Mouse (Mus musculus): Measurements from ENCODE around the gene Rab37. TPM values are rescaled to one million over a fixed set of nuclear protein-coding genes. Genes with fewer than 3 reads are reported as not detected.

The Rab37 gene
- polyA plus RNA-seq (2014; fragmentation: Illumina TruSeq; extraction: RNeasy Lipid Tissue Mini Kit (QIAGEN cat#74804); ENCODE audit: low read depth, low replicate concordance) = 2.7 TPM

DNA sequence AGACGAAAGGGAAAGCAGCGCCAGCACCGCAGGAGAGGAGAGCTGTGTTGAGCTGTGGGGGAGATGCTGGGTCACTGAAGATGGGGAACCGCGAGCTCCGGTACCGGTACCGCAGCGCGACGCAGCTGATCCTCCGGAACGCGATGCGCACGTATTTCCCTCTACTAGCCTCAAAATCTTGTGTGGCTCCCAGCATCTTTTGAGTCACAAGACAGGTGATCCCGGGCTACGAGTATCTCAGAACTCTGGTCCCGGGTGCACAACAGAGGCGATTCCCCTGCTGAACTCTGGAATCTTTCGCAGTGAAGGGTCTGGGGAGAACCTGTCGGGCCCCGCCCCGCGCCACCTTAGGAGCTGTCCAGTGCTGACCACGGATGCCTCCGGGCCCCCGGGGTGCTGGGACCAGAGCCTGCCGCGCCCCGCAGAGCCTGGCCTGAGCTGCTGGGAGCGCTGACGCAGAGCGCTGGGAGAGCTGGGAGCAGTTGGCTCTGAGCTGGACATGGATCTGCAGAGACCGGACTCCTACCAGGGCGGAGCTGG lies at the start of gene Rab37:
Gene Rab37, plus strand, starts transcription at position 70 of the 540 bp plus-strand sequence.

DNA sequence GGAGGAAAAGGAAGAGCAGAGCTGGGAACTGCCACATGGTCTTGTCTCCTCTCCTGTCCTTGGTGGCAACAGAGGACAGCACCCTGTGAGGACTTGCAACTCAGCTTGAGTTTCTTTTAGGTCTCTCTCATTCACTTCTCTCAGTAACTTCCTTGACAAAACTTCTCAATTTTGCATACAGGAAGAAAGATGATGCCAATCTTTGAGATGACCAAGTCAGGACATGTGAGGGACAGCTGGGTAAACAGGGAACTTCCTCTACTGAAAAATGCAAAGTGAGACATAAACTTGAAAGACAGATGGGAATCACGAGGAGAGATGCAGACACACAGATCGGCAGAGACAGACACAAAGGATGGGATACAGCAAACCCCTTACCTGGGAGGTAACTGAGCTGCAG lies 43.0 kb upstream of the Rab37 start, which contains the start of gene Cd300ld3:
Gene Cd300ld3, minus strand, starts transcription at position 151 of the 400 bp plus-strand sequence.

DNA sequence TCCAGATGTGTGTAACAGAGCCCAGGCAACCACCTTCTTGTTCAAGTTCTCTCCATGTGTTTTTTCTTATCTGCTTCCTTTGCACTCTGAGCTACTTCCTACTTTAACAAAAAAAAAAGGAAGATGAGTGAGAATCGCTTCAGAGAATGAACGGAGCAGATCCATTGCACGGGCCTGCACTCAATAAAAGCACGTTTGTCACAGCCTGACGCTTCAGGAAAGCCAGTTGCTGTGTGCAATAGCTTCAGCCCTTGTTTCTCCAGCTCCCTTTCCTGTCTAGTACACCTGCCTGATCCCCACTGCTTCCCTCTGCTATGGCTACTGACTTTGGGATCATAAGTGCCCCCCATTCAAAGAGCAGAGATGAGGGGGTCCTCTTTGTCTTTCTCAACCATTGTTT lies 29.2 kb upstream of the Rab37 start, which contains the start of gene Cd300e:
Gene Cd300e, minus strand, starts transcription at position 101 of the 400 bp plus-strand sequence.

DNA sequence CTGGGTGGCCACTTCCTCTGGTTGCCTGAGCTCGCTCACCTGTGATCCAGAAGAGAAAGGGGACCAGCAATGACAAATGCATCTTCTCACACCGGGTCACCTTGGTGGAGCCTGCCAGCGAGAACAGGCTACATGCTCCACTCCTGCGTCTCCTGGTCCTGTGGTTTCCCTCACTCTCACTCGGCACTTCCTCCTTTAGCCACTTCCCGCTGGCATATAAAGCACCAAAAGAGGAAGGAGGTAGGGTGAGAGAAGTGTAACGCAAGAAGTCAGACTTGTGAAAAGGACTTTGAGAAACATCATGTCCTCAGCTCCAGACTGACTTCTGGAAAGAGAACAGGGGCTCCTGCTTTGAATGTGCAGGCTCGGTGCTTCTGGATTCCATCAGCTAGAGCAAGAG lies 42.6 kb downstream of the Rab37 start, which contains the start of gene Cd300lf:
Gene Cd300lf, minus strand, starts transcription at position 193 of the 400 bp plus-strand sequence.

DNA sequence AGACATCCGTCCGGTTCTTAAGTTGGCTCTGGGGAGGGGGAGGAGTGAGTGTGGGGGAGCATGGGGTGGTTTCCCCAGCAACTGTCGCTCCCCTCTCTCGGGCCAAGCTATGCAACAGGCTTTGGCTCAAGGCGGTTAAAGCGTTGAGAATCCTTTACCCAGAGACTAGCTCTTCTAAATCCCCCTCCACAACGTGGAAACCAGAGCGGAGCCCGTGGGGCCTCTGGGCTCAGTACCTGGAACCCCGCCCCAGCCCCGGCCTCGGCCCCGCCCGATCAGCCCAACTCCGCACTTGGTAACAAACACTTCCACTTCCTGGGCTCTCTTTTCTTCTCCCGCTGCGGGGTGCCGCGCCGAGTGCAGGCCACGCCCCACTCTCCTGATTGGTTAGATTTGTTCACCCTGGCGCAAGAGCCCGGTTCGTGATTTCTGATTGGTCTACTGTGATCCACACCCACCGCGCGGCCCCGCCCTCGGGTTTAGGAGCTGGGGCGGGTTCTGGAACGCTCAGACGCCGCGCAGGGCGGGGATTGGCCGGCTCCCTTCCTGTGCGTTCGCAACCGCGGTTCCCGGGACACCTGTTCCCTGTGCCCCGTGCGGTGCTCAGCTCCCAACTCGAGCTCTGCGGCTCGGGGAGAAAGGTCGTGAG lies 71.7 kb downstream of the Rab37 start, which contains the start of gene Slc9a3r1:
Gene Slc9a3r1, plus strand, starts transcription at position 510 of the 649 bp plus-strand sequence.

DNA sequence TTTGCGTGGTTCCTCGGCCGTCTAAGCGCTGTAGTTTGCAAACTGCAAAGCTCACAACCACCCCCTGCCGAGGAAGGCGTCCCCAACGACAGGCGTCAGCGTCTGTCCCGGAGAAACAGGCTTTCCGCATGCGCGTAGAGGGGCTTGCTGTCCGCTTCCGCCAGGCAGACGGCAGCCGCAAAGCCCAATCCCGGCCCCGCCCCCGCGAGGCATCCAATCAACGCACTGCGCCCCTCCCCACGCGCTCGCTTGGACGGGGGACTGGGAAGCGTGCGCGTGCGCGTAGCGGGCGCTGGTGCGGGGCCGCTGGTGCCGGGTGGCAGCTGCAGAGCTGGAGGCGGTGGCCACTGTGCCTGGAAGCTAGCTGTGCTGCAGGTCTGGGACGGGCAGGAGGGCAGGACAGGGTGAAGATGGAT lies 96.0 kb downstream of the Rab37 start, which contains the start of gene Tmem104:
Gene Tmem104, plus strand, starts transcription at position 264 of the 416 bp plus-strand sequence.

DNA sequence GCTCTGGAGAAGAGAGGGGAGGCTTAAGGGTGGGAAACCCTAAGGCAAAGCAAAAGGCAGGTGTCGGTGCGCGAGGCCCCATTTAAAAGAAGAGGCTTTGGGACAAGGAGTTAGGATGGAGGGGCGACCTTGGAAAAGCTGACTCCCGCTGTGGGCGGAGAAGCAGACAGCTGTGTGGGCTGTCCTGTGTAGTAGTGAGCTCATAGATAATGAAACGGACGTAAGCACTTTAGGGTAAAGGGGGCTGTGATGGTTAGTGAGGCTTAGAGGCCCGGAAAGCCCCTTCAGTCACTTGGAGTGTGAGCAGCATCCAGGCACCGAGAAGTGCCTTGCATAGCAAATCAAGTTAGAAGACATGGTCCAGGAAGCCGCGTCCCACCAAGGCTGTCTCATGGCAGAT lies 96.5 kb downstream of the Rab37 start, which contains the start of gene Nat9:
Gene Nat9, minus strand, starts transcription at position 167 of the 400 bp plus-strand sequence.

Other genes with a start within 250 kb of the Rab37 start
- 0.22 TPM for gene Gprc5c, start 240.3 kb upstream of the Rab37 start, polyA plus RNA-seq (2014; fragmentation: Illumina TruSeq; extraction: RNeasy Lipid Tissue Mini Kit (QIAGEN cat#74804); ENCODE audit: low read depth, low replicate concordance)
- gene Cd300a, start 201.4 kb upstream of the Rab37 start, polyA plus RNA-seq (2014; fragmentation: Illumina TruSeq; extraction: RNeasy Lipid Tissue Mini Kit (QIAGEN cat#74804); ENCODE audit: low read depth, low replicate concordance) = 0.76 TPM
- 0.73 TPM for gene Cd300lb, start 157.0 kb upstream of the Rab37 start, polyA plus RNA-seq (2014; fragmentation: Illumina TruSeq; extraction: RNeasy Lipid Tissue Mini Kit (QIAGEN cat#74804); ENCODE audit: low read depth, low replicate concordance)
- not detected for gene Cd300c, start 122.3 kb upstream of the Rab37 start, polyA plus RNA-seq (2014; fragmentation: Illumina TruSeq; extraction: RNeasy Lipid Tissue Mini Kit (QIAGEN cat#74804); ENCODE audit: low read depth, low replicate concordance)
- 2.2 TPM for gene Cd300ld, start 101.5 kb upstream of the Rab37 start, polyA plus RNA-seq (2014; fragmentation: Illumina TruSeq; extraction: RNeasy Lipid Tissue Mini Kit (QIAGEN cat#74804); ENCODE audit: low read depth, low replicate concordance)
- 0.82 TPM for gene Cd300c2, start 89.6 kb upstream of the Rab37 start, polyA plus RNA-seq (2014; fragmentation: Illumina TruSeq; extraction: RNeasy Lipid Tissue Mini Kit (QIAGEN cat#74804); ENCODE audit: low read depth, low replicate concordance)
- gene Cd300ld2, start 75.2 kb upstream of the Rab37 start, polyA plus RNA-seq (2014; fragmentation: Illumina TruSeq; extraction: RNeasy Lipid Tissue Mini Kit (QIAGEN cat#74804); ENCODE audit: low read depth, low replicate concordance) = not detected
- gene Cd300ld4, start 64.4 kb upstream of the Rab37 start, polyA plus RNA-seq (2014; fragmentation: Illumina TruSeq; extraction: RNeasy Lipid Tissue Mini Kit (QIAGEN cat#74804); ENCODE audit: low read depth, low replicate concordance) = not detected
- 1.5 TPM for gene Cd300ld5, start 53.7 kb upstream of the Rab37 start, polyA plus RNA-seq (2014; fragmentation: Illumina TruSeq; extraction: RNeasy Lipid Tissue Mini Kit (QIAGEN cat#74804); ENCODE audit: low read depth, low replicate concordance)
- gene Cd300ld3, start 43.0 kb upstream of the Rab37 start, polyA plus RNA-seq (2014; fragmentation: Illumina TruSeq; extraction: RNeasy Lipid Tissue Mini Kit (QIAGEN cat#74804); ENCODE audit: low read depth, low replicate concordance) = 1.5 TPM
- gene Cd300e, start 29.3 kb upstream of the Rab37 start, polyA plus RNA-seq (2014; fragmentation: Illumina TruSeq; extraction: RNeasy Lipid Tissue Mini Kit (QIAGEN cat#74804); ENCODE audit: low read depth, low replicate concordance) = 2.1 TPM
- gene Cd300lf, start 42.6 kb downstream of the Rab37 start, polyA plus RNA-seq (2014; fragmentation: Illumina TruSeq; extraction: RNeasy Lipid Tissue Mini Kit (QIAGEN cat#74804); ENCODE audit: low read depth, low replicate concordance) = 1.5 TPM
- gene Slc9a3r1, start 71.9 kb downstream of the Rab37 start, polyA plus RNA-seq (2014; fragmentation: Illumina TruSeq; extraction: RNeasy Lipid Tissue Mini Kit (QIAGEN cat#74804); ENCODE audit: low read depth, low replicate concordance) = 29.7 TPM
- 0.50 TPM for gene Tmem104, start 96.1 kb downstream of the Rab37 start, polyA plus RNA-seq (2014; fragmentation: Illumina TruSeq; extraction: RNeasy Lipid Tissue Mini Kit (QIAGEN cat#74804); ENCODE audit: low read depth, low replicate concordance)
- gene Nat9, start 96.4 kb downstream of the Rab37 start, polyA plus RNA-seq (2014; fragmentation: Illumina TruSeq; extraction: RNeasy Lipid Tissue Mini Kit (QIAGEN cat#74804); ENCODE audit: low read depth, low replicate concordance) = 1.3 TPM
- gene Grin2c, start 175.8 kb downstream of the Rab37 start, polyA plus RNA-seq (2014; fragmentation: Illumina TruSeq; extraction: RNeasy Lipid Tissue Mini Kit (QIAGEN cat#74804); ENCODE audit: low read depth, low replicate concordance) = not detected
- 3.7 TPM for gene Fdxr, start 185.6 kb downstream of the Rab37 start, polyA plus RNA-seq (2014; fragmentation: Illumina TruSeq; extraction: RNeasy Lipid Tissue Mini Kit (QIAGEN cat#74804); ENCODE audit: low read depth, low replicate concordance)
- gene Fads6, start 206.2 kb downstream of the Rab37 start, polyA plus RNA-seq (2014; fragmentation: Illumina TruSeq; extraction: RNeasy Lipid Tissue Mini Kit (QIAGEN cat#74804); ENCODE audit: low read depth, low replicate concordance) = 0.47 TPM
- gene Otop2, start 215.7 kb downstream of the Rab37 start, polyA plus RNA-seq (2014; fragmentation: Illumina TruSeq; extraction: RNeasy Lipid Tissue Mini Kit (QIAGEN cat#74804); ENCODE audit: low read depth, low replicate concordance) = not detected
- not detected for gene Ush1g, start 230.6 kb downstream of the Rab37 start, polyA plus RNA-seq (2014; fragmentation: Illumina TruSeq; extraction: RNeasy Lipid Tissue Mini Kit (QIAGEN cat#74804); ENCODE audit: low read depth, low replicate concordance)
- not detected for gene Otop3, start 243.3 kb downstream of the Rab37 start, polyA plus RNA-seq (2014; fragmentation: Illumina TruSeq; extraction: RNeasy Lipid Tissue Mini Kit (QIAGEN cat#74804); ENCODE audit: low read depth, low replicate concordance)